Mouse (Mus musculus) forebrain, embryonic 12.5 days (tissue): ENCODE measurements around the gene Psmd7. TPM values are rescaled to one million over a fixed set of nuclear protein-coding genes. Genes with fewer than 3 reads are reported as not detected.

Source experiments
- ATAC-seq: fragments of 200-750 bp; cut with Nextera tagmentation; 2 replicates; pipeline ENCODE4 v1.8.0; 2017; ENCODE audit warnings: moderate TSS enrichment; ENCODE audit not compliant: low FRiP score
- H3K27ac ChIP-seq: fragments of 300-500 bp; sonication (generic); 2 replicates; pipeline ENCODE4 v1.5.1; 2016; ENCODE audit warnings: mild to moderate bottlenecking
- H3K27me3 ChIP-seq: fragments of 300-500 bp; sonication (generic); 2 replicates; pipeline ENCODE4 v1.6.1; 2016; ENCODE audit warnings: mild to moderate bottlenecking
- H3K36me3 ChIP-seq: fragments of 300-500 bp; sonication (generic); replicated peaks from 2 replicates; pipeline ENCODE4 v1.6.1; 2016; ENCODE audit warnings: mild to moderate bottlenecking
- H3K4me1 ChIP-seq: fragments of 300-500 bp; sonication (generic); 2 replicates; pipeline ENCODE4 v1.6.1; 2016
- H3K4me2 ChIP-seq: fragments of 300-500 bp; sonication (generic); 2 replicates; pipeline ENCODE4 v1.6.1; 2016; ENCODE audit warnings: mild to moderate bottlenecking, moderate library complexity
- H3K4me3 ChIP-seq: fragments of 300-500 bp; sonication (generic); replicated peaks from 2 replicates; pipeline ENCODE4 v1.5.1; 2016; ENCODE audit warnings: mild to moderate bottlenecking
- H3K9ac ChIP-seq: fragments of 300-500 bp; sonication (generic); 2 replicates; pipeline ENCODE4 v1.6.1; 2016; ENCODE audit warnings: mild to moderate bottlenecking
- H3K9me3 ChIP-seq: fragments of 300-500 bp; sonication (generic); 2 replicates; pipeline ENCODE4 v1.6.1; 2016
- WGBS: fragments of 180-500 bp; shearing (Covaris S2); methylation state at CpG from one replicate; pipeline ENCODE4 v1.1.7; 2016; 5-methylcytosine and 5-hydroxymethylcytosine counted together
- microRNA counts: library from miRNA; unstranded; fragments of <30 nt; microRNA quantifications from one replicate; lab custom pipeline; 2017
- microRNA-seq: library from miRNA; unstranded; fragments of <30 nt; microRNA quantifications from one replicate; pipeline ENCODE4, GENCODE M21; 2017
- polyA plus RNA-seq: library from polyadenylated mRNA; unstranded; fragments of >200 nt; fragmentation: Nextera tagmentation; extraction: Ambion mirVana; gene quantifications from 2 replicates; pipeline ENCODE4 v1.2.1, GENCODE M21; 2016

Gene Psmd7
- polyA plus RNA-seq, 1 experiment from 2014 or later, result 291 TPM

DNA sequence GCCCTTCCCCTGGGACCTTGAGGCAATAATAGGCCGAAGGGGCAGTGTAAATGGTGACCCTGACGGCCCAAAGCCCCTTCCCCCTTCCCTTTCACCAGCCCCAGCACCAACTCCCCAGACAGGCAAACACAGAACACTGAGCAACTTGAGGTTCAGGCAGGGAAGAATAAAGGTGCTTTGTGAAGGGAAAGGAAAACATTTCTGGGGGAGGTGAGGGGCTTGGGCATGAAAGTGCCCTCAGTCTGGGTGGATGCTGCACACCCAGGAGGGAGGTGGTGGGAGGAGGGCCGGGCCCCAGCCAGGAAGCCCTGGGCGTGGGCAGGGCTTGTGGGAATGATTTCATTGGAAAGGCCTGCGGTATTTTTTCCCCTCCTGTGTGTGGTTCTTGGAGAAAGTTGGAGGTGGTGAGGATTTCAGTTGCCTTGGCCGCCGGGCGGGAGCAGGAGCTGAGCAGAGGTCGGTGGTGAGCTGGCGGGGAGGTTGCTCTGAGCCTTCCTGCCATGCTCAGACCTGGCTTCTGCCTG lies 43.6 kb downstream of the Psmd7 start:
- H3K27ac ChIP-seq, result peak overlapping the region; percentile 66
- no peak overlapping the region for H3K4me3 ChIP-seq
- H3K4me2 ChIP-seq, result no peak overlapping the region
- 61% methylated on average over 10 of the region's 10 CpGs for WGBS
- no peaks in the 10 kb centered on the region for H3K27me3 ChIP-seq
- H3K9ac ChIP-seq, result 0 out of 2 replicates have a peak overlapping the region, but pooled peaks have one; percentile 18
- peaks cover 29% of the 10 kb centered on the region for H3K36me3 ChIP-seq
- no peaks in the 10 kb centered on the region for H3K4me1 ChIP-seq
- H3K9me3 ChIP-seq, result no peaks in the 10 kb centered on the region
- no peak for ATAC-seq

- peaks cover 25% of the 10 kb centered on the region for H3K36me3 ChIP-seq
- no peaks in the 10 kb centered on the region for H3K4me1 ChIP-seq
- WGBS, result 81% methylated on average over 8 of the region's 8 CpGs
- H3K27ac ChIP-seq, result peak overlapping the region; percentile 66
- no peak overlapping the region for H3K4me3 ChIP-seq
- H3K9ac ChIP-seq, result no peak overlapping the region
- H3K4me2 ChIP-seq, result no peak overlapping the region
- ATAC-seq, result no peak
- H3K9me3 ChIP-seq, result no peaks in the 10 kb centered on the region
- H3K27me3 ChIP-seq, result no peaks in the 10 kb centered on the region
These were observed 44.1 kb downstream of the Psmd7 start for GRCm38 (mm10) chr8:107544211-107544610.

GRCm38 (mm10) chr8:107543714-107544113 lies 44.5 kb downstream of the Psmd7 start:
- Histone ChIP-seq H3K27me3 (no peaks in the 10 kb centered on the region), H3K36me3 (peaks cover 25% of the 10 kb centered on the region), H3K4me1 (no peaks in the 10 kb centered on the region), H3K27ac (0 out of 2 replicates have a peak overlapping the region, but pooled peaks have one; percentile 66), H3K9me3 (no peaks in the 10 kb centered on the region), H3K9ac (no peak overlapping the region), H3K4me2 (no peak overlapping the region), H3K4me3 (no peak overlapping the region)
- ATAC-seq, result no peak
- WGBS, result 92% methylated on average over 11 of the region's 11 CpGs

DNA sequence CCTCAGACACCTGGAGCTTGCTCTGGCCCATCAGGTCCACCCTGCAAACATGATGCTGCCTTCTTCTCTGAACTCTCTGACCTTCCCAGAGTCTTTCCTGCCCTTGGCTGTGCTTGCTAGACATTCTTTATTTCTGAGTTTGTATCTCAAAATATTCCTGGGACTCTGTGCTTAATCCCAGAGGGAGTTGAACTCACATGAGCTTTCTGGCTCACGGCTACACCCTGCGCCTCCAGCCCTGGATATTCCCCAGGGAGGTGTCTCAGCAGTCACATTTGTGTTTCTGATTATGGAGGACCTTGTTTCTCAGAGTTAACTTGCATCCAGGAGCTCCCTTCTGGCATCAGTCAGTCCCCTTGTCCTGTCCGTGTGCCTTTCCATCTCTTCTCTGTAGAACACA lies 46.1 kb downstream of the Psmd7 start:
- Histone ChIP-seq H3K4me2 (no peak overlapping the region), H3K9ac (no peak overlapping the region), H3K4me3 (no peak overlapping the region), H3K27ac (no peak overlapping the region), H3K27me3 (no peaks in the 10 kb centered on the region), H3K9me3 (no peaks in the 10 kb centered on the region), H3K4me1 (no peaks in the 10 kb centered on the region), H3K36me3 (peaks cover 21% of the 10 kb centered on the region)
- ATAC-seq, result no peak
- WGBS, result 88% methylated on average over 3 of the region's 3 CpGs

GRCm38 (mm10) chr8:107541369-107541768 lies 46.9 kb downstream of the Psmd7 start:
- Histone ChIP-seq H3K4me1 (no peaks in the 10 kb centered on the region), H3K4me3 (no peak overlapping the region), H3K27ac (no peak overlapping the region), H3K27me3 (no peaks in the 10 kb centered on the region), H3K4me2 (no peak overlapping the region), H3K9ac (no peak overlapping the region), H3K36me3 (peaks cover 21% of the 10 kb centered on the region), H3K9me3 (no peaks in the 10 kb centered on the region)
- 92% methylated on average over 4 of the region's 4 CpGs for WGBS
- no peak for ATAC-seq

DNA sequence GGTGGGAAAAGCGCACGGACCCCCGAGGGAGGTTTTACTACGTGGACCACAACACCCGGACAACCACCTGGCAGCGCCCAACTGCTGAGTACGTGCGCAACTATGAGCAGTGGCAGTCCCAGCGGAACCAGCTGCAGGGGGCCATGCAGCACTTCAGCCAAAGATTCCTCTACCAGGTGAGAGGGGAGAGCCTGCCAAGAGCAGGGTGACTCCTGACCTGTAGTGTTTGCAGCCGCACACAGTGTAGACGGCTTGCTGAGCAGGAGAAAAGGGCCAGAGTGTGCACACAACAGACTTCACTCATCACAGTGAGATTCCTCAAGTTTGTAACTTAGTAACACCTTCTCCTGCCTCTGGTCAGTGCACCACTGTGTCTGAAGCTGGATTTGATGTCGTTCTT lies 47.6 kb downstream of the Psmd7 start:
- H3K4me2 ChIP-seq, result no peak overlapping the region
- H3K27me3 ChIP-seq, result no peaks in the 10 kb centered on the region
- peaks cover 21% of the 10 kb centered on the region for H3K36me3 ChIP-seq
- H3K4me1 ChIP-seq, result no peaks in the 10 kb centered on the region
- no peak overlapping the region for H3K27ac ChIP-seq
- H3K4me3 ChIP-seq, result no peak overlapping the region
- WGBS, result 94% methylated on average over 12 of the region's 12 CpGs
- H3K9ac ChIP-seq, result no peak overlapping the region
- ATAC-seq, result no peak
- H3K9me3 ChIP-seq, result no peaks in the 10 kb centered on the region

GRCm38 (mm10) chr8:107537472-107537871 lies 50.8 kb downstream of the Psmd7 start:
- no peak overlapping the region for H3K27ac ChIP-seq
- peaks cover 30% of the 10 kb centered on the region for H3K36me3 ChIP-seq
- ATAC-seq, result no peak
- H3K4me2 ChIP-seq, result no peak overlapping the region
- no peak overlapping the region for H3K4me3 ChIP-seq
- no peak overlapping the region for H3K9ac ChIP-seq
- no peaks in the 10 kb centered on the region for H3K27me3 ChIP-seq
- 90% methylated on average over 4 of the region's 4 CpGs for WGBS
- no peaks in the 10 kb centered on the region for H3K4me1 ChIP-seq
- H3K9me3 ChIP-seq, result no peaks in the 10 kb centered on the region

MicroRNAs within 50 kb of the gene (microRNA counts, 519-probe panel; counts per million panel counts)
- 4,815 counts per million, percentile 61 among the panel's probes with 10 or more counts for microRNA mmu-miR-140 (lab: Ali Mortazavi, UCI)

Small RNA genes within 50 kb of the gene (microRNA-seq; reads per million reads assigned to microRNA genes)
- 5,316 reads per million, percentile 90 among the genes with 10 or more reads in this experiment for gene Mir140

Other genes starting within 250 kb of the Psmd7 start
- 4.4 TPM in 2 replicates for gene Nqo1, start 185.3 kb downstream of the Psmd7 start, polyA plus RNA-seq
- gene Nob1, start 163.4 kb downstream of the Psmd7 start, polyA plus RNA-seq, result 80.4 and 83.5 TPM in 2 replicates
- 66.0 and 66.3 TPM in 2 replicates for gene Wwp2, start 152.1 kb downstream of the Psmd7 start, polyA plus RNA-seq